In genomic region chr13:113615546-113615941, GRCm38 (mm10) we compare ENCODE assay signal across 9 mouse cellular contexts. TPM values are rescaled to one million over a fixed set of nuclear protein-coding genes. Genes with fewer than 3 reads are reported as not detected.
DNase-seq lines count a peak whose midpoint lies in the region; ATAC-seq and TF ChIP-seq lines count a peak whose summit lies in the region.
"Had no signal": no experiment of that assay in that cellular context is flagged by ENCODE, and none has a peak within 500 bp of the region (broad histone marks: within the 10 kb centered on the region; RNA-seq: fewer than 3 reads in every experiment).

No protein-coding gene starts in this region.

- H3K4me3 ChIP-seq in E14TG2a.4 (replicated peaks; ENCODE audit: low read length), result peak overlapping the region; percentile 94
- peak overlapping the region; percentile 88 for H3K4me3 ChIP-seq in forebrain, embryonic 10.5 days
- peak overlapping the region; percentile 88 for H3K4me3 ChIP-seq in hindbrain, embryonic 13.5 days
- H3K4me3 ChIP-seq in stomach, embryonic 14.5 days (ENCODE audit: low read depth, low read length), result peak overlapping the region; percentile 63

- peak overlapping the region; percentile 77 for H3K27ac ChIP-seq in forebrain, embryonic 10.5 days
- peak overlapping the region; percentile 8 for H3K27ac ChIP-seq in hindbrain, embryonic 13.5 days
- peak overlapping the region; percentile 39; the same call in 1 of the 2 replicates for H3K27ac ChIP-seq in stomach, embryonic 14.5 days (ENCODE audit: low read length)

- no peak for TF ChIP-seq CTCF in E14TG2a.4 (conservative IDR thresholded peaks at IDR 0.05; ENCODE audit: low read length)

- ATAC-seq in hindbrain, embryonic 13.5 days (ENCODE audit: low FRiP score), result no peak
- no peak for ATAC-seq in stomach, embryonic 14.5 days (ENCODE audit: insufficient number of reproducible peaks, insufficient read depth, low FRiP score, low read depth)

- peaks cover 82% of the 10 kb centered on the region for H3K4me1 ChIP-seq in E14TG2a.4 (replicated peaks; ENCODE audit: low read depth, low read length)
- H3K4me1 ChIP-seq in forebrain, embryonic 10.5 days, result peaks cover 78% of the 10 kb centered on the region
- H3K4me1 ChIP-seq in hindbrain, embryonic 13.5 days (replicated peaks), result peaks cover 71% of the 10 kb centered on the region
- peaks cover 60% of the 10 kb centered on the region for H3K4me1 ChIP-seq in stomach, embryonic 14.5 days (ENCODE audit: control insufficient read depth, insufficient read depth, low read length)

- no peaks in the 10 kb centered on the region for H3K9me3 ChIP-seq in E14TG2a.4 (ENCODE audit: low read length)
- H3K9me3 ChIP-seq in forebrain, embryonic 10.5 days, result no peaks in the 10 kb centered on the region
- H3K9me3 ChIP-seq in hindbrain, embryonic 13.5 days, result no peaks in the 10 kb centered on the region
- H3K9me3 ChIP-seq in stomach, embryonic 14.5 days (ENCODE audit: control insufficient read depth, low read depth, low read length), result no peaks in the 10 kb centered on the region

- WGBS in forebrain, embryonic 10.5 days, result 2% methylated on average over 10 of the region's 10 CpGs
- WGBS in hindbrain, embryonic 13.5 days, result 2% methylated on average over 10 of the region's 10 CpGs
- under 1% methylated on average over 10 of the region's 10 CpGs for WGBS in stomach, embryonic 14.5 days

- H3K9ac ChIP-seq in hindbrain, embryonic 13.5 days, result peak overlapping the region; percentile 97
- peak overlapping the region; percentile 90; the same call in 1 of the 2 replicates for H3K9ac ChIP-seq in stomach, embryonic 14.5 days (replicated peaks; ENCODE audit: low read depth, low read length)

- peaks cover 32% of the 10 kb centered on the region for H3K27me3 ChIP-seq in E14TG2a.4 (ENCODE audit: insufficient read depth, low read length)
- 0 out of 2 replicates have a peak, but pooled peaks cover 4% of the 10 kb centered on the region for H3K27me3 ChIP-seq in forebrain, embryonic 10.5 days (ENCODE audit: poor library complexity, severe bottlenecking)
- peaks cover 3% of the 10 kb centered on the region; the same call in 1 of the 2 replicates for H3K27me3 ChIP-seq in hindbrain, embryonic 13.5 days
- H3K27me3 ChIP-seq in stomach, embryonic 14.5 days (ENCODE audit: control insufficient read depth, insufficient read depth, low read length), result no peaks in the 10 kb centered on the region

- H3K36me3 ChIP-seq in E14TG2a.4 (ENCODE audit: insufficient read depth, low read length), result peaks cover 51% of the 10 kb centered on the region
- peaks cover 38% of the 10 kb centered on the region for H3K36me3 ChIP-seq in forebrain, embryonic 10.5 days (replicated peaks)
- no peaks in the 10 kb centered on the region for H3K36me3 ChIP-seq in hindbrain, embryonic 13.5 days
- peaks cover 3% of the 10 kb centered on the region; the same call in 1 of the 2 replicates for H3K36me3 ChIP-seq in stomach, embryonic 14.5 days (ENCODE audit: control insufficient read depth, insufficient read depth, low read length)
- H3K36me3 ChIP-seq: G1E had no signal

- peak overlapping the region; percentile 90 for H3K4me2 ChIP-seq in hindbrain, embryonic 13.5 days
- peak overlapping the region; percentile 94 for H3K4me2 ChIP-seq in stomach, embryonic 14.5 days (replicated peaks; ENCODE audit: low read depth, low read length)

- peak; percentile 44 to 51 for DNase-seq in cerebellum, postnatal 25 days
- DNase-seq in cerebellum, adult 11-12 months, result no peak
- peak; percentile 30 for DNase-seq in forebrain, embryonic 10.5 days (ENCODE audit: extremely low spot score, low spot score)
- DNase-seq in lung, postnatal 10 days, result peak; percentile 48
- DNase-seq in left cerebral cortex, adult 9 months (ENCODE audit: low spot score in 2 of 2), result no peak

RNA-seq across cellular contexts. Expression of gene Snx18, which starts 2.8 kb away (rescaled TPM):
- 11.2 and 11.5 TPM in 2 replicates for polyA plus RNA-seq in forebrain, embryonic 10.5 days (2016; fragmentation: Nextera tagmentation; extraction: Ambion mirVana)
- 10.8 and 11.2 TPM in 2 replicates for polyA plus RNA-seq in hindbrain, embryonic 13.5 days (2015; fragmentation: Nextera tagmentation; extraction: Ambion mirVana)
- polyA plus RNA-seq in stomach, embryonic 14.5 days (2014; fragmentation: Nextera tagmentation; extraction: Ambion mirVana), result 28.1 and 30.2 TPM in 2 replicates
- polyA plus RNA-seq: G1E had no signal

RNA-seq across cellular contexts. Expression of gene Hspb3, which starts 47.9 kb away (rescaled TPM):
- not detected in 2 replicates for polyA plus RNA-seq in forebrain, embryonic 10.5 days (2016; fragmentation: Nextera tagmentation; extraction: Ambion mirVana)
- 0.35 TPM in 1 of 2 replicates, not detected in the other for polyA plus RNA-seq in hindbrain, embryonic 13.5 days (2015; fragmentation: Nextera tagmentation; extraction: Ambion mirVana)
- polyA plus RNA-seq in stomach, embryonic 14.5 days (2014; fragmentation: Nextera tagmentation; extraction: Ambion mirVana), result not detected in 2 replicates
- polyA plus RNA-seq: G1E had no signal

Comparison
In these comparisons a context has a peak if more than half of its experiments do, and no peak if none do; other contexts are left out.
1. DNase-seq: peak in cerebellum, postnatal 25 days (2 of 2), forebrain, embryonic 10.5 days (single experiment) and lung, postnatal 10 days (single experiment); none in cerebellum, adult 11-12 months (single experiment) and left cerebral cortex, adult 9 months (0 of 2).
2. H3K27ac ChIP-seq: peak in every context shown above with its lines; median percentile 77 in forebrain, embryonic 10.5 days; 39 in stomach, embryonic 14.5 days; 8 in hindbrain, embryonic 13.5 days.
3. Peak in every context shown above with its lines, with median percentiles within 50 percentile points of each other: H3K4me3 ChIP-seq.